In genomic region chr1:19210215-19211032, GRCm38 (mm10) we compare ENCODE assay signal across 8 mouse cellular contexts. TPM values are rescaled to one million over a fixed set of nuclear protein-coding genes. Genes with fewer than 3 reads are reported as not detected.
DNase-seq lines count a peak whose midpoint lies in the region; ATAC-seq lines count a peak whose summit lies in the region.

No protein-coding gene starts in this region.

- peaks cover 66% of the 10 kb centered on the region for H3K27me3 ChIP-seq in hindbrain, embryonic 12.5 days
- H3K27me3 ChIP-seq in midbrain, embryonic 11.5 days (ENCODE audit: control insufficient read depth, insufficient read depth, low read length): peaks cover 79% of the 10 kb centered on the region

- no peaks in the 10 kb centered on the region for H3K9me3 ChIP-seq in hindbrain, embryonic 12.5 days (replicated peaks)
- H3K9me3 ChIP-seq in midbrain, embryonic 11.5 days (ENCODE audit: control insufficient read depth, low read length): no peaks in the 10 kb centered on the region

- no peak for ATAC-seq in hindbrain, embryonic 12.5 days (ENCODE audit: low FRiP score)
- ATAC-seq in midbrain, embryonic 11.5 days (ENCODE audit: low FRiP score): peak; percentile 52; the same call in 1 of the 2 replicates

- no peaks in the 10 kb centered on the region for H3K4me1 ChIP-seq in hindbrain, embryonic 12.5 days
- peaks cover 5% of the 10 kb centered on the region; the same call in 1 of the 2 replicates for H3K4me1 ChIP-seq in midbrain, embryonic 11.5 days (ENCODE audit: control insufficient read depth, insufficient read depth, low read length)

- H3K27ac ChIP-seq in hindbrain, embryonic 12.5 days: peak overlapping the region; percentile 85
- H3K27ac ChIP-seq in midbrain, embryonic 11.5 days (ENCODE audit: low read depth, low read length): no peak overlapping the region; the same call in 1 of the 2 replicates

- under 1% methylated on average over 29 of the region's 30 CpGs for WGBS in hindbrain, embryonic 12.5 days
- WGBS in midbrain, embryonic 11.5 days: under 1% methylated on average over 29 of the region's 30 CpGs

- H3K4me3 ChIP-seq in hindbrain, embryonic 12.5 days: peak overlapping the region; percentile 42
- H3K4me3 ChIP-seq in midbrain, embryonic 11.5 days (ENCODE audit: low read depth, low read length): peak overlapping the region; percentile 24

- peak overlapping the region; percentile 43 for H3K4me2 ChIP-seq in hindbrain, embryonic 12.5 days (replicated peaks)
- H3K4me2 ChIP-seq in midbrain, embryonic 11.5 days: peak overlapping the region; percentile 27

- no peaks in the 10 kb centered on the region for H3K36me3 ChIP-seq in hindbrain, embryonic 12.5 days
- no peaks in the 10 kb centered on the region for H3K36me3 ChIP-seq in midbrain, embryonic 11.5 days (ENCODE audit: control insufficient read depth, insufficient read depth, low read length)

- peak; percentile 59 for DNase-seq in embryo, embryonic 10.5 days (ENCODE audit: low spot score)
- DNase-seq in embryo, embryonic 10 days (ENCODE audit: low spot score): no peak
- peak; percentile 76 for DNase-seq in ES-CJ7 (ENCODE audit: low read depth, low spot score)
- peak; percentile 96 for DNase-seq in midbrain, embryonic 11.5 days (ENCODE audit: low spot score, missing footprints)
- no peak for DNase-seq in gastrocnemius, adult 8-10 months (ENCODE audit: low spot score in 2 of 2)
- DNase-seq in thymus, postnatal 4 days: no peak
- DNase-seq in right cerebral cortex, postnatal 25 days: no peak

- peak overlapping the region; percentile 65 for H3K9ac ChIP-seq in hindbrain, embryonic 12.5 days
- H3K9ac ChIP-seq in midbrain, embryonic 11.5 days (ENCODE audit: low read length): peak overlapping the region; percentile 48

RNA-seq across cellular contexts. Expression of gene Tfap2b, which starts 1.7 kb away (rescaled TPM):
- 85.5 and 91.2 TPM in 2 replicates for polyA plus RNA-seq in hindbrain, embryonic 12.5 days (2016; fragmentation: Nextera tagmentation; extraction: Ambion mirVana)
- 34.0 and 37.0 TPM in 2 replicates for polyA plus RNA-seq in midbrain, embryonic 11.5 days (2014; fragmentation: Nextera tagmentation; extraction: Ambion mirVana)
- total RNA-seq in gastrocnemius, adult 8-10 months (2022): not detected

Comparison
In these comparisons a context has a peak if more than half of its experiments do, and no peak if none do; other contexts are left out.
1. DNase-seq: peak in embryo, embryonic 10.5 days (single experiment), ES-CJ7 (single experiment) and midbrain, embryonic 11.5 days (single experiment); none in embryo, embryonic 10 days (single experiment), gastrocnemius, adult 8-10 months (0 of 2), thymus, postnatal 4 days (single experiment) and right cerebral cortex, postnatal 25 days (single experiment).